Mouse (Mus musculus) central nervous system, embryonic 14 days (tissue): Measurements from ENCODE around the gene Hhex. TPM values are rescaled to one million over a fixed set of nuclear protein-coding genes. Genes with fewer than 3 reads are reported as not detected.

Experiments
- polyA plus RNA-seq: library from polyadenylated mRNA; depleted of rRNA; stranded (reverse); fragments of >200 nt; gene quantifications from 2 replicates; pipeline ENCODE4 v1.2.3, GENCODE M21; 2012; rRNA removed

Hhex gene
- 2.3 and 2.8 TPM in 2 replicates for polyA plus RNA-seq

GRCm38 (mm10) chr19:37434263-37434951 is at the start of gene Hhex:
TSS of gene Hhex (plus strand) at chr19:37434810.

Other genes starting within 250 kb of the Hhex start
- 102 and 116 TPM in 2 replicates for gene March5, start 227.3 kb upstream of the Hhex start, polyA plus RNA-seq
- 8.8 and 9.9 TPM in 2 replicates for gene Cpeb3, start 226.2 kb upstream of the Hhex start, polyA plus RNA-seq
- 20.6 and 21.3 TPM in 2 replicates for gene Ide, start 97.0 kb upstream of the Hhex start, polyA plus RNA-seq
- gene Kif11, start 58.4 kb upstream of the Hhex start, polyA plus RNA-seq = 26.4 and 37.5 TPM in 2 replicates
- gene Exoc6, start 115.6 kb downstream of the Hhex start, polyA plus RNA-seq = 10.3 and 12.0 TPM in 2 replicates